Mouse (Mus musculus) telencephalon, adult 2 months (tissue): Measurements from ENCODE around the gene Fpr-rs7.

Source experiments
- DNase-seq: peaks from one replicate; pipeline ENCODE4 v3.0.0-alpha.2; 2011; ENCODE audit warnings: low read depth, low spot score

Gene Fpr-rs7

GRCm38 (mm10) chr17:20114126-20114525 is at the start of gene Fpr-rs7:
Fpr-rs7 (minus strand) TSS chr17:20114226.
- DNase-seq = no peak

- DNase-seq = no peak
These were observed 39.9 kb downstream of the Fpr-rs7 start for GRCm38 (mm10) chr17:20074090-20074489.

DNA sequence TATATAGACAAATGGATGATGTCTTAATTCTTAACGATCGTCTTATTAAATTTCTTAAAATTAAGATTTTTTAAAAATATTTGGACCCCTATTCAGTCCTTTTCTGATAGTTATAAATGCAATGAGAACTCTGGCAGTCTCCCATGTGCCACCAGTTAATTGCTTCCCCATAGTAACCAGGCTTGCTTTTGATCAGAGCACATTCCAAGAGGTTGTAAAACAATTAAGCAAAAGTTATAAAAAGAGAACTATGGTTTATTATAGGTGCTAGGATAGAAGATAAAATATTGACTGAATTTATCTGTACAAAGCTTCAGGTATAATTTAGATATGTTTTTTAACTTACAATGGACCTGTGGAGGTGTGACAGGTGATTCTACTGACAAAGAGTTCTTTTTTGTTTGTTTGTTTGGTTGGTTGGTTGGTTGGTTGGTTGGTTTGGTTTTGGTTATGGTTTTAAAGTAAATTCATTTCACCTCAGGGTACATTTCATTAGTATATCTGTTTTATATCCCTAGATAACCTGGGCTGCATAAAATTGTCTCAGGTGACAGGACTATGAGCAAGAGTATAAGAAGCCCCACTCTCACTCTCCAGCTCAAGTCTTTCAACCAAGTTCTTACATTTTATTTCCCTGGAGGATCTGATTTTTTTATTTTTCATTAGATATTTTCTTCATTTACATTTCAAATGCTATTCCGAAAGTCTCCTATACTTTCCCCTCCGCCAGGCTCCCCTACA is 42.2 kb downstream of the Fpr-rs7 start:
- no peak for DNase-seq
